Mouse (Mus musculus) heart, embryonic 11.5 days (tissue): ENCODE measurements around the gene Fam107a. TPM values are rescaled to one million over a fixed set of nuclear protein-coding genes. Genes with fewer than 3 reads are reported as not detected.

Experiments
- ATAC-seq: fragments of 200-750 bp; cut with Nextera tagmentation; replicated peaks from 2 replicates; pipeline ENCODE4 v1.8.0; 2017; ENCODE audit warnings: moderate library complexity; ENCODE audit not compliant: insufficient number of reproducible peaks, low FRiP score, low TSS enrichment
- H3K27ac ChIP-seq: fragments of 300-500 bp; sonication (generic); 2 replicates; pipeline ENCODE4 v1.5.1; 2014; ENCODE audit warnings: mild to moderate bottlenecking, low read depth, low read length
- H3K27me3 ChIP-seq: fragments of 300-500 bp; sonication (generic); 2 replicates; pipeline ENCODE4 v1.6.1; 2014; ENCODE audit warnings: mild to moderate bottlenecking, low read length, mixed read lengths; ENCODE audit not compliant: control insufficient read depth, insufficient read depth
- H3K36me3 ChIP-seq: fragments of 300-500 bp; sonication (generic); 2 replicates; pipeline ENCODE4 v1.6.1; 2014; ENCODE audit warnings: mild to moderate bottlenecking, low read length, moderate library complexity, mixed read lengths; ENCODE audit not compliant: control insufficient read depth, insufficient read depth
- H3K4me1 ChIP-seq: fragments of 300-500 bp; sonication (generic); 2 replicates; pipeline ENCODE4 v1.6.1; 2014; ENCODE audit warnings: low read length; ENCODE audit not compliant: control insufficient read depth, insufficient read depth
- H3K4me2 ChIP-seq: fragments of 300-500 bp; sonication (generic); 2 replicates; pipeline ENCODE4 v1.6.1; 2014; ENCODE audit warnings: mild to moderate bottlenecking, moderate library complexity
- H3K4me3 ChIP-seq: fragments of 300-500 bp; sonication (generic); 2 replicates; pipeline ENCODE4 v1.5.1; 2014; ENCODE audit warnings: low read depth, low read length
- H3K9ac ChIP-seq: fragments of 300-500 bp; sonication (generic); 2 replicates; pipeline ENCODE4 v1.6.1; 2014; ENCODE audit warnings: mild to moderate bottlenecking, low read depth, low read length, moderate library complexity
- H3K9me3 ChIP-seq: fragments of 300-500 bp; sonication (generic); replicated peaks from 2 replicates; pipeline ENCODE4 v1.6.1; 2016; ENCODE audit warnings: low read length; ENCODE audit not compliant: control insufficient read depth
- WGBS: fragments of 180-500 bp; shearing (Covaris S2); extraction: QIAGEN DNeasy Blood & Tissue Kit; methylation state at CpG from one replicate; pipeline ENCODE4 v1.1.7; 2014; ENCODE audit not compliant: insufficient replicate concordance; 5-methylcytosine and 5-hydroxymethylcytosine counted together
- polyA plus RNA-seq: library from polyadenylated mRNA; unstranded; fragments of >200 nt; fragmentation: Nextera tagmentation; extraction: Ambion mirVana; gene quantifications from 2 replicates; pipeline ENCODE4 v1.2.1, GENCODE M21; 2014

Gene Fam107a
- polyA plus RNA-seq, 1 experiment from 2014 or later, result 0.30 TPM

DNA sequence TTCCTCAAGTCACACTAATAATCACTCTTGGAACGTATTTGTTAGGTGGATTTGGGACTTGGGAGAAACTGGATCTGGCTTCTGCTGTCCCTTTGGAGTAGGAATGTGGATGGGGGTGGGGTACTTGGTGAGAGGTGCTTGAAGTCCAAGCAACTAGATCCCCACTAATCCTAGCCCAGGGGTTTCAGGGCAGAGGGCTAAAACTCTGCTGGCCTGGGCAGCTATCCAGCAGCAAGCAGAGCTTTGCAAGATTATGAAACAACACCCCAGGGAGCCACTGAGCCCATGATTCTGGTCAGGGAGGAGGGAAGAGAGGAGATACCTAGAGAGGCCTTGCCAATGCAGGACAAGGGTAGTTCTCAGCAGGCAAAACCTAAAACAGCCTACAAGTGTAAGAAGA lies 9.5 kb upstream of the Fam107a start:
- no peak overlapping the region for H3K27ac ChIP-seq
- no peaks in the 10 kb centered on the region for H3K4me1 ChIP-seq
- peaks cover 2% of the 10 kb centered on the region; the same call in 1 of the 2 replicates for H3K27me3 ChIP-seq
- H3K4me3 ChIP-seq, result no peak overlapping the region
- no peaks in the 10 kb centered on the region for H3K9me3 ChIP-seq
- 51% methylated on average over 1 of the region's 1 CpGs for WGBS
- H3K4me2 ChIP-seq, result no peak overlapping the region
- H3K36me3 ChIP-seq, result no peaks in the 10 kb centered on the region
- no peak overlapping the region for H3K9ac ChIP-seq
- ATAC-seq, result no peak

DNA sequence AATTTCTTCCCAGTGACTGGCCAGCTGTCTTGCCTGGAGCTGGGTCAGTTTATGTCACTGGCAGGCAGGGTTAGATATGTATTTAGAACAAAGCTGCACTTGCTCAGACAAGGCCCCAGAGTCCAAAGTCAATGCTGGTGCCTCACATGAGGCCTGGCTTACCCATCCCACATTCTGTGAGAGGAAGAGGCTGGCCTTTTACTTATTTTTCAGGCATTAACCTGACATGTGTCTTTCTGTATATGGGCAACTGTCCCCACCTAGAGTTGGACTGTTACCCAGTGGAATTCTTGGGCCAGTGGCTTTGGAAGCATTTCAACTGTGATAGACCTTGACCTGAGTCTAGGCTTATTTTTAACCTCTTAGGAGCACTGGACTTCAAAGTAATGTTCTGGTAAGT lies 9.1 kb upstream of the Fam107a start:
- Histone ChIP-seq H3K27ac (no peak overlapping the region), H3K4me2 (no peak overlapping the region), H3K4me1 (no peaks in the 10 kb centered on the region), H3K9ac (no peak overlapping the region), H3K4me3 (no peak overlapping the region), H3K27me3 (no peaks in the 10 kb centered on the region; the same call in 1 of the 2 replicates), H3K9me3 (no peaks in the 10 kb centered on the region), H3K36me3 (no peaks in the 10 kb centered on the region)
- ATAC-seq, result no peak

DNA sequence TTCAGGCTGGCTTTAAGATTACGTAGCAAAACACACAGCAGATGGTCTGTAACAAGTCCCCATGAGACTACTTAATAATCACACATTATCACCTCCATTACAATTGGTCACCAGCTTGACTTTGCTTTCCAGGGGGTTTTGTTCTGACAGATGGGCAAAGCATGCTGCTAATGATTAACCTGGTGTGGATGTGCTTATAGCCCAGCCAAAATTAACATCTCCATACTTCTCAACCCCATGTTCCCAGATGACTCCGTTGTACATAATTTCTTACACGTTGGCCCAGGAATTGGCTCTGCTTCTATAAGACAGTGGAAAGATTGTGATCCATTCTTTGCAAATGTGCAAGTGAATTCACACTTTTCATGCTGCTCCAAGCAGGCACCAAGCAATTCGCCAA lies 7.9 kb upstream of the Fam107a start:
- no peaks in the 10 kb centered on the region; the same call in 1 of the 2 replicates for H3K27me3 ChIP-seq
- ATAC-seq, result no peak
- WGBS, result 63% methylated on average over 4 of the region's 4 CpGs
- no peaks in the 10 kb centered on the region for H3K4me1 ChIP-seq
- H3K36me3 ChIP-seq, result no peaks in the 10 kb centered on the region
- no peak overlapping the region for H3K4me3 ChIP-seq
- H3K9ac ChIP-seq, result no peak overlapping the region
- no peak overlapping the region for H3K4me2 ChIP-seq
- H3K9me3 ChIP-seq, result no peaks in the 10 kb centered on the region
- no peak overlapping the region for H3K27ac ChIP-seq

DNA sequence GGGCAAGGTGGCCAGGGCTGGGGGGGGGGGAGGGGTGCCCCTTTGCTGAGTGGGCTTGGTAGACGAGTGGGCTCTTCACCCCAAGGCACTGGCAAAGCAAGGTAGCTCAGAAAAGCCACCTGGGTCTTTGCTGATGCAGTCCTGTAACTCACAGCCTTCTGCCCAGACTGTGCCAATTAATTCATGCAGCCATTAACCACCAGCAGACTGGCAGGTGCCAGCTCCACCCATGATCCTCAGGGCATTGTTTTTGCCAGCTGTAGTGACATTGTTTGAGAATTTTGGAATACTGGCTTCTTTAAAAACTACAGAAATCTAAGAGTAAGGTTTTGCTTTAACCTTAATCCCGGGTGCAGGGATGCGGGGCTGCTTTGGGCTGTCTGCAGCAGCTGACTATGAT lies 2.7 kb upstream of the Fam107a start:
- WGBS, result 70% methylated on average over 3 of the region's 3 CpGs
- no peak overlapping the region for H3K9ac ChIP-seq
- peaks cover 27% of the 10 kb centered on the region for H3K27me3 ChIP-seq
- H3K27ac ChIP-seq, result no peak overlapping the region
- no peak overlapping the region for H3K4me2 ChIP-seq
- ATAC-seq, result no peak
- H3K9me3 ChIP-seq, result no peaks in the 10 kb centered on the region
- H3K4me3 ChIP-seq, result no peak overlapping the region
- H3K4me1 ChIP-seq, result peaks cover 10% of the 10 kb centered on the region
- no peaks in the 10 kb centered on the region for H3K36me3 ChIP-seq

DNA sequence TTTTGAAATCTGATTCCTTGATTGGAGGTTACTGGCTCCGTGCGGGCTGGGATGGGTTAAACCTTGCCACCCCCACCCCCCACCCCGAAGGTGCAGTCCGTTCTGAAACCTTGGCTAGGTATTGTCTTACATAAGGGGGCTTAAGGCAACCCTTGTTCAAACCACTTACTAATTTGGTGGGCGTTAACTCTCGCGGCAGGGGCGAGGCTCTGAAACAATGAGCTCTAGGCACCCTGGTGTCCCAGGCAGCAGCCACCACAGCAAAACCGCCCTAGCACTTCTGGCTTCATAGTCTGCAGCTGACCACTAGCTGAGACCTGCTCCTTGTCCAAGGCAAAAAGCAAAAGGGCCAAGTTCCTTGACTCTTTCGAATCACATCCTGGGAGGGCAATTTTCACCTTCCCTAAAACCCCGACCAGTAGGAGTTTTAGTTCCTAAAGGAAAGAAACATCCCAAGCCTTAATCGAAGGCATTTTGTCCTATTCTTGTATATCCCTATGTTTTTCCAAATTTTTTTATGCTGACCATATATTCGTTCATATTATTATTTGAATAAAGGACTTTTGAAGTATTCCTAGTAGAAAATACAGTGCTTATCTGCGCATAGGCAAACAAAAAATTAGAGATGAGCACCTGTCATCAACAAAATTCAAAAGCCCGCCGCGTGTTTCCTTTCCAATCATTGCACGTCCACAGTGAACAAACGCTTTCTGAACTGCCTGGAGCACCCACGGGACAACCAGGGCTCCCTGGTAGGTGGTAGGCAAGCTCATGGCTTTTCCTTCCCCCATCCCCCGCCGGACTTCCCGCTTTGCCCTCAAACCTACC lies 1.2 kb downstream of the Fam107a start:
- peak overlapping the region; percentile 41 for H3K4me3 ChIP-seq
- peaks cover 10% of the 10 kb centered on the region for H3K4me1 ChIP-seq
- H3K36me3 ChIP-seq, result no peaks in the 10 kb centered on the region
- H3K4me2 ChIP-seq, result peak overlapping the region; percentile 68
- 3% methylated on average over 23 of the region's 23 CpGs for WGBS
- no peak for ATAC-seq
- H3K9ac ChIP-seq, result 0 out of 2 replicates have a peak overlapping the region, but pooled peaks have one; percentile 22
- H3K27ac ChIP-seq, result no peak overlapping the region
- peaks cover 32% of the 10 kb centered on the region for H3K27me3 ChIP-seq
- H3K9me3 ChIP-seq, result no peaks in the 10 kb centered on the region

DNA sequence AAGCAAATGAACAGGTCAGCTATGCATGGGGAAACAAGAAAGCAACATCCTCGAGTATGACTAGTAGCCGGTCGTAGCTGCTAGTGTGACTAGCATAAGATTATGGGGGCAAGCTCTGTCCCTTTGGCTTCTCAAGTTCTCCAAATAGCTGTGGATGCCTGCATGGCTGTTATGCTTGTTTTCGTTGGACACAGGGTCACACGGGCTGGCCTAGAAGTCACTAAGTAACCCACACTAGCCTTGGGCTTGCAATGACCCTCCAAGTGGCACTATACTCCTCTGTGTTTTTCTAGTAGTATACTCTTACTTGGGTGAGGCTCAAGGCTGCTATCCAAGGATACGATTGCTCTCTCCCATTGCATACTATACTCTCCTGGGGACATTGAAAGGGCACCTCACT lies 2.7 kb downstream of the Fam107a start:
- Histone ChIP-seq H3K4me3 (no peak overlapping the region), H3K4me2 (no peak overlapping the region), H3K4me1 (peaks cover 10% of the 10 kb centered on the region), H3K9ac (no peak overlapping the region), H3K9me3 (no peaks in the 10 kb centered on the region), H3K27me3 (peaks cover 32% of the 10 kb centered on the region), H3K27ac (no peak overlapping the region), H3K36me3 (no peaks in the 10 kb centered on the region)
- 77% methylated on average over 6 of the region's 6 CpGs for WGBS
- ATAC-seq, result no peak

DNA sequence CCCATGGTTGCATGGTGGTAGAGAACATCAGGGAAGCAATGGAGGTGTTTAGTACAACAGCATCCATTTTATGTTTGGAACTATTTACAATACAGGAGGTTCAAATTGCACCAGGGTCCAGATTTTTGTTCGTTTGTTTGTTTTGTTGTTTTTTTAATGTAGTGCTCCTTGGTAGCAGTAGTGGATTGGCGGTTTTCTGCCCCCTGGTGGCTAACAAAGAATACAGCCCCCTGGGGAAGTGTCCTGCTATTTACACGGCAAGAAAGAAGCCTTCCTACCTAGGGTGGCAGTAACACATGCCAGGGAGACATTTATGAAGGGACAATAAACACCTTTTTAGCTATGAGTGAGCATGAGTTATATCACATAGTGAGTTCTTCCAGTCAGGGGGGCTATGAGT lies 3.3 kb downstream of the Fam107a start:
- H3K4me2 ChIP-seq, result no peak overlapping the region
- H3K27ac ChIP-seq, result no peak overlapping the region
- H3K27me3 ChIP-seq, result peaks cover 32% of the 10 kb centered on the region
- peaks cover 11% of the 10 kb centered on the region for H3K4me1 ChIP-seq
- ATAC-seq, result no peak
- no peaks in the 10 kb centered on the region for H3K36me3 ChIP-seq
- H3K4me3 ChIP-seq, result no peak overlapping the region
- 14% methylated on average over 3 of the region's 3 CpGs for WGBS
- no peak overlapping the region for H3K9ac ChIP-seq
- no peaks in the 10 kb centered on the region for H3K9me3 ChIP-seq

DNA sequence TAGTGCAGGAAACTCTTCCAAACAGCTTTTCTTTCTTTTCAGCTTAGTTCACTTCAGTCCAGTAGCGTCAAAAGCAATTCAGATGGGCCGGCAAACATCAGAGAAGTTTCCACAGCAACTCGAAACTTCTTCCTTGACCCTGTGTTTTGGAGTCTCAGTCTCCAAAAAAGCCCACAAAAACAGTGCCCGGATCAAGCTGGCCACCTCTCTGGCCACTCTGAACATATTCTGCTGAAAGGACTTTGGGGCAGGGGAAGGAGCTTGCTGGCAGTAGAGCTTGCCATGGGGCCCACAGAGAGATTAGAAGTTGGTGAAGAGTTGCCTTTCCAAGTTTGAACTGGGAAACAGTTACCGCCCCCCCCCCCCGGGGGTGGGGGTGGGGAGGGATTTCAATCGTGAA lies 3.9 kb downstream of the Fam107a start:
- no peak overlapping the region for H3K4me3 ChIP-seq
- H3K27me3 ChIP-seq, result peaks cover 32% of the 10 kb centered on the region
- peaks cover 17% of the 10 kb centered on the region for H3K4me1 ChIP-seq
- WGBS, result 37% methylated on average over 7 of the region's 7 CpGs
- H3K9ac ChIP-seq, result no peak overlapping the region
- no peak overlapping the region for H3K27ac ChIP-seq
- ATAC-seq, result no peak
- H3K4me2 ChIP-seq, result no peak overlapping the region
- H3K36me3 ChIP-seq, result no peaks in the 10 kb centered on the region
- H3K9me3 ChIP-seq, result no peaks in the 10 kb centered on the region

DNA sequence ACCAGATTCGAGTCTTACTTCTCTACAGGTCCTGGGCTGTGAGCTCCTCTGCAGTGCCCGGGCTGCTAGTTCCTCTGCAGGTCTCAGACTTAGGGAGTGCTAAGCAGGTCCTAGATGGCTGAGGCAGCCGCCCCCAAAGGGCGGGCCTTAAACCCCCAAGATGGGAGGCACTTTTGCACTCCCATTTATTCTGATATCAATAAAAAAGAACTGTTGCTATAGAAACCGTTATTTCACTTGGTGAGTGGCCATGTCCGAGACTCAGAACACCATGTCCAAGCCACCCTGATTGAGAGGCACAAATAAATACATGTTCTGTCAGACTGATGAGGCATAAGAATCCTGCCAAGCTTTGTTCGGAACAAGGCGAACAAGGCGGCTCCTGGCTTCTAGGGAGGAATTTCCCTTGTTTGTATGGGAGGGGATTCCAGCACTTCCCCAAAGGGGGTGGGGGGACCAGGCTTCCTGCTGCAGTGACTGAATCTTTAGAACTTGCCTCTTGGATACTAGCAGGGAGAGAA lies 8.1 kb downstream of the Fam107a start:
- Histone ChIP-seq H3K27ac (no peak overlapping the region), H3K27me3 (no peaks in the 10 kb centered on the region; the same call in 1 of the 2 replicates), H3K4me3 (no peak overlapping the region), H3K36me3 (no peaks in the 10 kb centered on the region), H3K4me2 (peak overlapping the region; percentile 35), H3K4me1 (peaks cover 6% of the 10 kb centered on the region; the same call in 1 of the 2 replicates), H3K9me3 (no peaks in the 10 kb centered on the region), H3K9ac (0 out of 2 replicates have a peak overlapping the region, but pooled peaks have one; percentile 6)
- ATAC-seq, result 0 out of 2 replicates have a peak, but pooled peaks have one; percentile 35
- 13% methylated on average over 9 of the region's 9 CpGs for WGBS
